Mouse (Mus musculus): ENCODE data around the gene Cap2. TPM values are rescaled to one million over a fixed set of nuclear protein-coding genes. Genes with fewer than 3 reads are reported as not detected.

Gene Cap2
- total RNA-seq (2023), result not detected in 4 replicates

DNA sequence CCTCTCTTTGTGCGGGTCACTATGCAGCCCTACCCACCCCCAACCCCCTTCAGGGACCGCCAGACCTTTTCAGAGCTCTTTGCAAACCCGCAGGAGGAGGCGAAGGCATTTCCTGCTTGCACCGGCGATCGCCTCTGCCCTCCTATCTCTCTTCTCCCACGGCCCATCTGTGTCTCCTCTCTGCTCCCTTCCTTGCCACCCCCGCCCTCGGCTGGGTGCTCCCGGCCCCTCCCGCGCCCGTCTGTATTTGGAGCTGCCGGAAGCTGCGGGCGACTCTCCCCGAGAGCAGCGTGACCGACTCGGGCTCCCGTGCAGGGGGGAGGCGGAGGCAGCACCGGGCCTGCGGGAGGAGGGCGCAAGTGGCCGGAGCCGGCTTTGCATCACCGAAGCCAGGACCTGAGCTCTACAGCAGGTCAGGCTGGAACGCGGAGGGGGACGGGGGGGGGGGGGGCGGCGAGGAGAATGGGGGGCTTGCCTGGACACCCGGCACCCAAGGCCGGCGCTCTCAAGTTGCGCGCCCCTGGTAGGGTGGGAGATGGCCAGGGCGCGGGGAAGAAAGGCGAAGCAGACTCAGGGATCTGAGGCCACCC, at the start of gene Cap2:
Gene Cap2, plus strand, starts transcription at position 49 of the 590 bp plus-strand sequence.

DNA sequence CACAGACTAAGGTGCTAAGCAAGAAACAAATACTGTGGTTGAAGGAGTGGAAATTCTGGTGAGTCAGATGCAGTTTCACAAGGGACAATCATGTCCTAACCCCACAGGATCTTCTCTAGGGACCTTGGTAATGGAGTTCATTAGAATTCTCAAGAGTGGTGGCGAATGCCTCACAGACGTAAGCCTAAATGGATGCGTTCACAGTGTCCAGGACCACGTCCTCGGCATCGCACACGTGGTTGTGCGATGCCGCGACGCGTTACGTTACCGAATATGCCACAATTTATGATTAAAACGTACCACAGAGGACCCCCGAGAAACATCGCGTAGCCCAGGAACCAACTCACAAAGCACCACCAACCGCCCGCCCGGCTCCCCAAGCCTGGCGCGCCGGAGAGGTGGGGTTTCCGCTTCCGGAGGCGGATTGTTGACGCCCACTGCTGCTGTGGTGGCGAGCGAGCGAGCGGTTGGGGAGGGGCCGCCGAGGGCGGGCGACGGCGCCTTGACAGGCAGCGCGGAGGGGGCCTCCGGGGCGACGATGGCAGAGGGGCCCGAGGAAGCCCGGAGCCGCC, 167.5 kb downstream of the Cap2 start, which contains the start of gene Fam8a1:
Gene Fam8a1, plus strand, starts transcription at position 475 of the 572 bp plus-strand sequence.

Other genes starting within 250 kb of the Cap2 start
- gene Stmnd1, start 228.1 kb upstream of the Cap2 start, total RNA-seq (2023), result not detected in 4 replicates
- 1.3 to 2.9 TPM (median 1.5 TPM) in 4 replicates for gene Rbm24, start 83.4 kb upstream of the Cap2 start, total RNA-seq (2023)
- gene Fam8a1, start 167.7 kb downstream of the Cap2 start, total RNA-seq (2023), result 25.1 to 28.2 TPM (median 26.3 TPM) in 4 replicates
- 319 to 345 TPM (median 335 TPM) in 4 replicates for gene Nup153, start 226.1 kb downstream of the Cap2 start, total RNA-seq (2023)

All from B cell, adult 62 days (primary cell).